Mouse (Mus musculus) hindbrain, embryonic 12.5 days (tissue): Measurements from ENCODE around the gene Gm26602. TPM values are rescaled to one million over a fixed set of nuclear protein-coding genes. Genes with fewer than 3 reads are reported as not detected.
"Not testable (repeated sequence)": the region's sequence is repeated elsewhere in the genome, so short reads cannot be mapped to it uniquely, and the experiment has no call there.

ENCODE experiments used
- ATAC-seq: fragments of 200-750 bp; cut with Nextera tagmentation; 2 replicates; pipeline ENCODE4 v1.8.0; 2017; ENCODE audit warnings: moderate TSS enrichment; ENCODE audit not compliant: low FRiP score
- H3K27ac ChIP-seq: fragments of 300-500 bp; sonication (generic); 2 replicates; pipeline ENCODE4 v1.5.1; 2016; ENCODE audit warnings: mild to moderate bottlenecking
- H3K27me3 ChIP-seq: fragments of 300-500 bp; sonication (generic); 2 replicates; pipeline ENCODE4 v1.6.1; 2016; ENCODE audit warnings: mild to moderate bottlenecking
- H3K36me3 ChIP-seq: fragments of 300-500 bp; sonication (generic); 2 replicates; pipeline ENCODE4 v1.6.1; 2016; ENCODE audit warnings: mild to moderate bottlenecking
- H3K4me1 ChIP-seq: fragments of 300-500 bp; sonication (generic); 2 replicates; pipeline ENCODE4 v1.6.1; 2016
- H3K4me2 ChIP-seq: fragments of 300-500 bp; sonication (generic); replicated peaks from 2 replicates; pipeline ENCODE4 v1.6.1; 2016; ENCODE audit warnings: mild to moderate bottlenecking
- H3K4me3 ChIP-seq: fragments of 300-500 bp; sonication (generic); 2 replicates; pipeline ENCODE4 v1.5.1; 2016; ENCODE audit warnings: mild to moderate bottlenecking
- H3K9ac ChIP-seq: fragments of 300-500 bp; sonication (generic); 2 replicates; pipeline ENCODE4 v1.6.1; 2016; ENCODE audit warnings: mild to moderate bottlenecking, moderate library complexity
- H3K9me3 ChIP-seq: fragments of 300-500 bp; sonication (generic); replicated peaks from 2 replicates; pipeline ENCODE4 v1.6.1; 2016; ENCODE audit warnings: mild to moderate bottlenecking
- WGBS: fragments of 180-500 bp; shearing (Covaris S2); methylation state at CpG from one replicate; pipeline ENCODE4 v1.1.7; 2016; 5-methylcytosine and 5-hydroxymethylcytosine counted together
- polyA plus RNA-seq: library from polyadenylated mRNA; unstranded; fragments of >200 nt; fragmentation: Nextera tagmentation; extraction: Ambion mirVana; gene quantifications from 2 replicates; pipeline ENCODE4 v1.2.1, GENCODE M21; 2016

Gm26602 gene
- polyA plus RNA-seq, 1 experiment from 2014 or later, result 25.5 TPM

GRCm38 (mm10) chr10:79942988-79943387, 32.3 kb downstream of the Gm26602 start:
- peaks cover 2% of the 10 kb centered on the region; the same call in 1 of the 2 replicates for H3K27me3 ChIP-seq
- peaks cover 33% of the 10 kb centered on the region for H3K4me1 ChIP-seq
- no peak for ATAC-seq
- H3K9me3 ChIP-seq, result no peaks in the 10 kb centered on the region
- no peak overlapping the region for H3K4me2 ChIP-seq
- H3K36me3 ChIP-seq, result peaks cover 17% of the 10 kb centered on the region; the same call in 1 of the 2 replicates
- 93% methylated on average over 1 of the region's 1 CpGs for WGBS
- no peak overlapping the region for H3K27ac ChIP-seq
- H3K9ac ChIP-seq, result no peak overlapping the region
- no peak overlapping the region for H3K4me3 ChIP-seq

GRCm38 (mm10) chr10:79943471-79943901, 32.8 kb downstream of the Gm26602 start:
- H3K4me1 ChIP-seq, result peaks cover 30% of the 10 kb centered on the region
- no peaks in the 10 kb centered on the region for H3K9me3 ChIP-seq
- H3K4me2 ChIP-seq, result no peak overlapping the region
- no peak overlapping the region for H3K27ac ChIP-seq
- no peak for ATAC-seq
- 91% methylated on average over 8 of the region's 9 CpGs for WGBS
- no peaks in the 10 kb centered on the region for H3K27me3 ChIP-seq
- H3K9ac ChIP-seq, result 0 out of 2 replicates have a peak overlapping the region, but pooled peaks have one; percentile 13
- peaks cover 19% of the 10 kb centered on the region; the same call in 1 of the 2 replicates for H3K36me3 ChIP-seq
- H3K4me3 ChIP-seq, result no peak overlapping the region

GRCm38 (mm10) chr10:79945507-79946234, 35.0 kb downstream of the Gm26602 start:
- peak; percentile 58 for ATAC-seq
- H3K4me3 ChIP-seq, result no peak overlapping the region
- H3K4me2 ChIP-seq, result peak overlapping the region; percentile 11; the same call in 1 of the 2 replicates
- no peaks in the 10 kb centered on the region for H3K9me3 ChIP-seq
- peak overlapping the region; percentile 74 for H3K27ac ChIP-seq
- H3K27me3 ChIP-seq, result no peaks in the 10 kb centered on the region
- H3K36me3 ChIP-seq, result peaks cover 41% of the 10 kb centered on the region
- 14% methylated on average over 16 of the region's 16 CpGs for WGBS
- peaks cover 30% of the 10 kb centered on the region for H3K4me1 ChIP-seq
- peak overlapping the region; percentile 47 for H3K9ac ChIP-seq

GRCm38 (mm10) chr10:79946752-79947322, 36.2 kb downstream of the Gm26602 start:
- H3K27me3 ChIP-seq, result no peaks in the 10 kb centered on the region
- WGBS, result 11% methylated on average over 7 of the region's 7 CpGs
- H3K9me3 ChIP-seq, result no peaks in the 10 kb centered on the region
- no peak overlapping the region for H3K4me3 ChIP-seq
- H3K4me2 ChIP-seq, result no peak overlapping the region
- no peak for ATAC-seq
- H3K4me1 ChIP-seq, result peaks cover 30% of the 10 kb centered on the region
- peak overlapping the region; percentile 74 for H3K27ac ChIP-seq
- peaks cover 49% of the 10 kb centered on the region for H3K36me3 ChIP-seq
- H3K9ac ChIP-seq, result peak overlapping the region; percentile 49

- H3K27ac ChIP-seq, result no peak overlapping the region
- no peak for ATAC-seq
- H3K9me3 ChIP-seq, result no peaks in the 10 kb centered on the region
- WGBS, result 73% methylated on average over 6 of the region's 6 CpGs
- H3K27me3 ChIP-seq, result no peaks in the 10 kb centered on the region
- H3K4me2 ChIP-seq, result no peak overlapping the region
- H3K9ac ChIP-seq, result no peak overlapping the region
- H3K36me3 ChIP-seq, result peaks cover 45% of the 10 kb centered on the region
- no peak overlapping the region for H3K4me3 ChIP-seq
- peaks cover 30% of the 10 kb centered on the region for H3K4me1 ChIP-seq
These were observed 36.8 kb downstream of the Gm26602 start for GRCm38 (mm10) chr10:79947502-79947901.

- Histone ChIP-seq H3K27me3 (peaks cover 3% of the 10 kb centered on the region; the same call in 1 of the 2 replicates), H3K4me3 (no peak overlapping the region), H3K4me1 (peaks cover 24% of the 10 kb centered on the region), H3K27ac (no peak overlapping the region), H3K9ac (no peak overlapping the region), H3K36me3 (peaks cover 55% of the 10 kb centered on the region), H3K4me2 (no peak overlapping the region), H3K9me3 (no peaks in the 10 kb centered on the region)
- 92% methylated on average over 4 of the region's 4 CpGs for WGBS
- ATAC-seq, result no peak
These were observed 39.2 kb downstream of the Gm26602 start for GRCm38 (mm10) chr10:79949873-79950272.

- peaks cover 7% of the 10 kb centered on the region; the same call in 1 of the 2 replicates for H3K27me3 ChIP-seq
- WGBS, result 90% methylated on average over 18 of the region's 18 CpGs
- no peak for ATAC-seq
- no peak overlapping the region for H3K4me3 ChIP-seq
- H3K4me1 ChIP-seq, result peaks cover 18% of the 10 kb centered on the region
- H3K4me2 ChIP-seq, result no peak overlapping the region
- no peak overlapping the region for H3K27ac ChIP-seq
- peaks cover 55% of the 10 kb centered on the region for H3K36me3 ChIP-seq
- H3K9ac ChIP-seq, result no peak overlapping the region
- H3K9me3 ChIP-seq, result no peaks in the 10 kb centered on the region
These were observed 40.0 kb downstream of the Gm26602 start for GRCm38 (mm10) chr10:79950661-79951060.

GRCm38 (mm10) chr10:79953946-79954345, 43.3 kb downstream of the Gm26602 start:
- H3K36me3 ChIP-seq, result peaks cover 40% of the 10 kb centered on the region
- H3K27ac ChIP-seq, result no peak overlapping the region
- H3K9ac ChIP-seq, result no peak overlapping the region
- H3K27me3 ChIP-seq, result peaks cover 16% of the 10 kb centered on the region; the same call in 1 of the 2 replicates
- ATAC-seq, result no peak
- WGBS, result 88% methylated on average over 6 of the region's 6 CpGs
- peaks cover 4% of the 10 kb centered on the region; the same call in 1 of the 2 replicates for H3K4me1 ChIP-seq
- H3K4me3 ChIP-seq, result no peak overlapping the region
- no peaks in the 10 kb centered on the region for H3K9me3 ChIP-seq
- H3K4me2 ChIP-seq, result no peak overlapping the region

- H3K4me1 ChIP-seq, result peaks cover 6% of the 10 kb centered on the region
- ATAC-seq, result no peak
- H3K27me3 ChIP-seq, result peaks cover 16% of the 10 kb centered on the region; the same call in 1 of the 2 replicates
- H3K36me3 ChIP-seq, result peaks cover 22% of the 10 kb centered on the region
- no peak overlapping the region for H3K4me2 ChIP-seq
- H3K9ac ChIP-seq, result peak overlapping the region; percentile 18; the same call in 1 of the 2 replicates
- 75% methylated on average over 9 of the region's 9 CpGs for WGBS
- no peak overlapping the region for H3K27ac ChIP-seq
- H3K4me3 ChIP-seq, result no peak overlapping the region
- H3K9me3 ChIP-seq, result no peaks in the 10 kb centered on the region
These were observed 45.0 kb downstream of the Gm26602 start for GRCm38 (mm10) chr10:79955691-79956090.

GRCm38 (mm10) chr10:79956643-79957154, 46.0 kb downstream of the Gm26602 start:
- no peak for ATAC-seq
- WGBS, result 19% methylated on average over 4 of the region's 4 CpGs
- peaks cover 13% of the 10 kb centered on the region for H3K36me3 ChIP-seq
- H3K27ac ChIP-seq, result no peak overlapping the region
- peaks cover 16% of the 10 kb centered on the region; the same call in 1 of the 2 replicates for H3K27me3 ChIP-seq
- H3K9me3 ChIP-seq, result no peaks in the 10 kb centered on the region
- H3K4me1 ChIP-seq, result peaks cover 13% of the 10 kb centered on the region
- H3K4me3 ChIP-seq, result no peak overlapping the region
- H3K4me2 ChIP-seq, result no peak overlapping the region
- no peak overlapping the region for H3K9ac ChIP-seq

- ATAC-seq, result no peak
- Histone ChIP-seq H3K9me3 (no peaks in the 10 kb centered on the region), H3K9ac (0 out of 2 replicates have a peak overlapping the region, but pooled peaks have one; percentile 27), H3K4me3 (no peak overlapping the region), H3K4me2 (peak overlapping the region; percentile 27; the same call in 1 of the 2 replicates), H3K4me1 (peaks cover 13% of the 10 kb centered on the region), H3K27ac (no peak overlapping the region), H3K27me3 (peaks cover 16% of the 10 kb centered on the region; the same call in 1 of the 2 replicates), H3K36me3 (peaks cover 17% of the 10 kb centered on the region)
- WGBS, result 11% methylated on average over 21 of the region's 21 CpGs
These were observed 47.6 kb downstream of the Gm26602 start for GRCm38 (mm10) chr10:79958140-79958816.

GRCm38 (mm10) chr10:79959412-79959811, 48.8 kb downstream of the Gm26602 start:
- peaks cover 26% of the 10 kb centered on the region for H3K36me3 ChIP-seq
- not testable (repeated sequence) for H3K9me3 ChIP-seq, H3K27ac ChIP-seq, ATAC-seq, H3K9ac ChIP-seq
- 55% methylated on average over 6 of the region's 10 CpGs for WGBS
- H3K4me2 ChIP-seq, result peak overlapping the region; percentile 68
- H3K27me3 ChIP-seq, result peaks cover 13% of the 10 kb centered on the region; the same call in 1 of the 2 replicates
- H3K4me3 ChIP-seq, result peak overlapping the region; percentile 93; the same call in 1 of the 2 replicates
- H3K4me1 ChIP-seq, result peaks cover 13% of the 10 kb centered on the region
